Mouse (Mus musculus): Measurements from ENCODE around the gene Vmn2r89.

GRCm38 (mm10) chr14:51434546-51434945 lies 17.1 kb upstream of the Vmn2r89 start:
- TF ChIP-seq CTCF (conservative IDR thresholded peaks at IDR 0.05; ENCODE audit: low read length) (no peak), POU5F1 (IDR thresholded peaks at IDR 0.05; ENCODE audit: borderline replicate concordance, low read length) (no peak)
